Mouse (Mus musculus): ENCODE measurements around the gene Zzz3.

The Zzz3 gene

DNA sequence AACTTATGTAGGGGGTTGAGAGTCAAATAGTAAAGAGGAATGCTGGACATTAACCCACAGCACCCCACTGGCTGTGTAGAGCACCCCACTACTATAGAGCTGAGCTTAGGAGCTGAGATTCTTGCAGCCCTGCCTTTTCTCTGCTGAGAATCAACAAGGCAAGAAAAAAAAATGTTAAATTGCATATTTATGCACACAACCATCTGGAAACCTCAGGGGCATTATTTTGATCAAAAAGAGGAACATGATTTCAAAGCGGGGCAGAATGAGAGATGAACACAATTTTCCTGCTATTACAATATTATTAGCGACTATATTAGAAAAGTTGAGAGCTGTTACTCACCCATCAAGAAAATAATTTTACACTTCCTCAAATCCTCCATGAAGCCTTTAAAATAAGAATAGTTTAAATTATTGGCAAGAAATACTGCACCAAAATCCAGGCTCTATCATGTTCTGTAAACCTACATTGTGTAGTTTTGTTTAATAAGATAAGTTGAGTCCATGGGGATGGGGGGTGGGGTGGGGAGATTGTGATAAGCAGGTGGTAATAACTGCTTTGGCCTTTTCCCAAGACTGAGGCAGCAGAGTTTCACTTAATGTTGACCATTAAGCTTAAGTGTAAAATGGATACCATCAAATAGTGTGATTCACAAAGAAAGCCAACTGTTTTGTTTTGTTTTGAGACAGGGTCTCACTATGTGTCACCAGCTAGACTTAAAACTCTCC, 103.9 kb downstream of the Zzz3 start:
- DNase-seq: no peak

GRCm38 (mm10) chr3:152507900-152508299, 112.6 kb downstream of the Zzz3 start:
- DNase-seq: no peak

- DNase-seq: no peak
These were observed 113.2 kb downstream of the Zzz3 start for GRCm38 (mm10) chr3:152508419-152508993.

DNA sequence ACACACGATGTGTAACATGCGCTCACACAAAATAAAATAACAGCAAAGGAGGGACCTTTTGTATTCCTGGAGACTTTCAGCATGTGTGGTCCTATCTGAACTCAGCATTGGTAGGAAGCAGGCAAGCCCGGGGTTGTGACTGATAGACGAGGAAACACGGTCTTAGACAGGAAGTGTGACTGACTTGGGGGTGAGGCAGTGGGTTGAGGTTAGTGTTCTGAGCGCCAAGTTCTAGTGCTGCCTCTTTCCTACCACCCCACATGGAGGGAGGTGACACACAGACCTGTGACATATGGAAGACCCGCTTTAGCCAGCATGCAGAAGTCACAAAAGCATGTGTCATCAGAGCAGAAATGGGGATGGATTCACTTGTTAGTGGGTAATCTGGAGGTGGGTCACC, 114.0 kb downstream of the Zzz3 start:
- DNase-seq: no peak

All from liver (tissue).